Mouse (Mus musculus) mouse trophoblast stem cell (cell line): ENCODE measurements around the gene Snapc2.
"Not testable (repeated sequence)": the region's sequence is repeated elsewhere in the genome, so short reads cannot be mapped to it uniquely, and the experiment has no call there.

Source experiments
- in situ Hi-C, 2 experiments: fragments of 300-500 bp; cut with MseI, MboI; formaldehyde crosslinking; loops; 2 replicates in 1 of 2; 3 replicates in 1 of 2; pipeline ENCODE4 v1.15.1; 2025

Gene Snapc2

DNA sequence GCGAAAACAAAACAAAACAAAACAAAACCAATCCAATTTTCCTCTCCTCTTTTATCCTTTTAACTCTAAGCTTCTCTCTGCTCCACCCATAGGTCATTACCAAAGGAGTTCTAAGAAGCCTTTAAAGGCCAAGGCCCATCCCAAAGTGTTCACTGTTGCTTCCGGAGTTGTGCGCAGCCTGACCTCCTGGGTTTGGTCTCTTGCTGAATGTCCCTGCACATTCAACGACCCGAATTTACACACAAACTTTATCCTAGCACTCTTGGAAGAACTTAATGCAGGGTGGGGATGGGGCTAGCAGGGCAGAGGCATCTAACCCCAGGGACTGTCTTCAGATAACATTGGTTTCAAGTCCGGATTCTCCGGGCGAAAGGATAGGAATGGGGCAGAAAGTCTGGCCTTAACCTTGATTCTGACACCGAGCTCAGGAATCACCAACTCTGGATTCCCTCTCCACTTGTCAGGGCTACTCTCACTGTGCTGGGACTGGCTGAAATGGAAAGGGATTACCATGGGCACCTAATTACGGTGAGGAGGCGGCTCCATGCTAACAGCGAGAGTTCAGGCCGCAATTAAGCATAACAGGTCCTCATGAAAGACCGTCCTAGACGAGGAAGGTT lies 15.0 kb upstream of the Snapc2 start:
- in situ Hi-C loops, result no loop called here

DNA sequence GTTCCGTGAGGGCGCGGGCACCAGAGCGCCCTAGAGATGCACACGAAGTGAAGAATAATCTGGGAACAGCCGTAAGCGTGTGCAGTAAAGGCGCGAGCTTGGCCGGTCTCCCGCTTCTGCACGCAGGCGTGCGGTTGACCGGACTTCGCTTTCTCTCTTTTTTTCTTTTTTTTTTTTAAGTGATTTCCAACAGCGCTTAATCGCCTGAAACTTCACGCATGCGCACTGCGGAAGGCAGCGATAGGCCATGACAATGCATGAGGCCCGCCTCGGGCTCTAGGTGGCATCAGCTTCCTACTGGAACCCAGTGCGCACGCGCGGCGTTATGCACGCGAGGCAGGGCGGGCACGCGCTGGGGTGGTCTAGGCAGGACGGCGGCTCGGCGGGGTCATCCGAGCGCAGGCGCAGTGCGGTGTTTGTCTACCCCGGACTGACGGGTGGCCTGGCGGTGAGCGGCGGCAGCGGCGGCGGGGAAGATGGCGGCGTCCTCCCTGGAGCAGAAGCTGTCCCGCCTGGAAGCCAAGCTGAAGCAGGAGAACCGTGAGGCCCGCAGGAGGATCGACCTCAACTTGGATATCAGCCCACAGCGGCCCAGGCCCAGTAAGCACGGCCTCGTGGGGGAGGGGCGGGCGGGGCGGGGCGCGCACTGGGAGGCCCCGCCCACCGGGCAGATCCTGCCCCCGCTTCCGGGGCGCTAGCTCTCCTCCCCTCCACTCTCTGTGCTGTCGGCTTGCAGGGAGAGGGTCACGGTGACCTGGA lies 14.3 kb upstream of the Snapc2 start, which contains the start of the genes Map2k7 and Gm49320:
Gene Map2k7, plus strand, starts transcription at position 307 of the 759 bp plus-strand sequence.
Gene Gm49320, plus strand, starts transcription at position 432 of the 759 bp plus-strand sequence.
- in situ Hi-C loops, result no loop called here

DNA sequence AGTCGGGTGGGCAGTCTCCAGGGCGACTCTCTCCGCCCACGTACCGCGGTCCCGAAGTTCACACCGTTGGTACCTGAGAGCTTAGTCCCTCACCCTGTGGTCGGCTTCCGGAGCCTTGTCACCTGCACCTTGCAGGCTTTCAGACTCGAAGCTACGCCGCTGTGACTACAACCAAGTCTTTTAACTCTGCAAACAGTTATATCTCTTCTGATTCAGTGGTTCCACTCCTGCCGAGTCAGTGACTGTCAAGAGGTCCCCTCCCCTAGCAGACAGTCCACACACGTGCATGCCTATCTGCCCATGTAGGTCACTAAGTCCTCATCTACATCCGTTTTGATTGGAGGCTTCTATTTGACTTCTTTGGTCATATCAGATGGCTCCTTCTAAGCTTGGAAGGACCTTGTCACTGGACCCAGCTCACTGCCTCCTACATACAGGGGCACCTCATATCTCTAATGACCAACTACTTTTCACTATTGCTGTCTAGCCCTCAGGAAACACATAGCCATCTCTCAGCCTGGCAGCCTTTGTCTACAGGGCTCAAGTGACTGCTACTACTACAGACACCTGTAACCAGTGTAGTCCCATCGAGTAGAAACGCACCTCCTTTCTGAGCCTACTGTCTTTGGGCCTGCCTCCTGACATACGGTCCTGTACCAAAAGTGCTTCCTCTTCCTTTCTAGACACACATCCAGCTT lies 13.5 kb upstream of the Snapc2 start:
- in situ Hi-C loops, result no loop called here

DNA sequence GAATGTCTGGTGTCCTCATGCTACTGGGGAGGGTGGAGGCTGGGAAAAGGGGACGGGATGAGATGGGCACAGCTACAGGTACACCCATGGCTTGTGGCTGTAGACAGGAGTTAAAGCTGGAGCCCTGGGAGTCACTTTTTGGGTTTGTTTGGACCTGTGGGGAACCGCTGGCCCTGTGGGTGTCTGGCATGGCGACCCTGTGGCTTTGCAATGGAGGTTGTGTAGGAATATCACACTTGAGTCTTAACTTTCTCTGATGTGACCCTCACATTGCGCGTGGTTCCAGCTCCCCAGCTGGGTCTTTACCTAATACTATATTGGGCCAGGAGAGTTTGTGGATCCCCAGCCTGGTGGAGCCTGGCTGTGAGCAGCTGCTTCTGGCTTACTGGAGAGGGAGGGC lies 7.8 kb upstream of the Snapc2 start:
- in situ Hi-C loops, result no loop called here

DNA sequence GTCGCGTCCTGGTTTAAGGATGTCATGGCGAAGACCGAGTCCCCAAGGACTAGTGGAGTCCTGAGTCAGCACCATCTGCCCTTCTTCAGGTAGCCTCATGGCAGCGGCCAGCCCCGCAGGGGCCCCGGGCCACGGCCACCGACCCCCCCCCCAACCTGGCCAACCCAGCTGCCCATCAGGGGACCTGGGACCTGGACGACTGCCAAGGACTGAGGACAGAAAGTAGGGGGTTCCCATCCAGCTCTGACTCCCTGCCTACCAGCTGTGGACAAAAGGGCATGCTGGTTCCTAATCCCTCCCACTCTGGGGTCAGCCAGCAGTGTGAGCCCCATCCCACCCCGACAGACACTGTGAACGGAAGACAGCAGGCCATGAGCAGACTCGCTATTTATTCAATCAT lies 7.1 kb upstream of the Snapc2 start:
- in situ Hi-C loops, result no loop called here

DNA sequence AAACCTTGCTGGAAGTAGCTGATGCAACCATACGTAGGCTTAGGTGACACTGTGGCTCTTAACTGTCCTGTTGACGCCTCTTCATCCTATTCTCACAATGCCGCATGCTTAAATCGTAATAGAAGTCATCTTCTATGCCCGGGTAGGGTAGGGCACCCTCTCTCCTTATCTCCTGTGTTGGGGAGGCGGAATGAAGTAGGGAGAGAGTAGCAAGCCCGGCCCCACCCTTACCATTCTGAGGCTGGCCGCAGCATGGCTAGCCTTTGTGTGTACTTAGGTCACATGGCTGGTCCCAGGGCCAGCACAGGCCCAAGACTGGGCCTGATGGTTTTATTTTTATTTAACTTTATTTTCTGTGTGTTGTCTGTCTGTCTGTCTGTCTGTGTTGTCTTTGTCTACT lies 5.6 kb upstream of the Snapc2 start:
- in situ Hi-C loops, result no loop called here

DNA sequence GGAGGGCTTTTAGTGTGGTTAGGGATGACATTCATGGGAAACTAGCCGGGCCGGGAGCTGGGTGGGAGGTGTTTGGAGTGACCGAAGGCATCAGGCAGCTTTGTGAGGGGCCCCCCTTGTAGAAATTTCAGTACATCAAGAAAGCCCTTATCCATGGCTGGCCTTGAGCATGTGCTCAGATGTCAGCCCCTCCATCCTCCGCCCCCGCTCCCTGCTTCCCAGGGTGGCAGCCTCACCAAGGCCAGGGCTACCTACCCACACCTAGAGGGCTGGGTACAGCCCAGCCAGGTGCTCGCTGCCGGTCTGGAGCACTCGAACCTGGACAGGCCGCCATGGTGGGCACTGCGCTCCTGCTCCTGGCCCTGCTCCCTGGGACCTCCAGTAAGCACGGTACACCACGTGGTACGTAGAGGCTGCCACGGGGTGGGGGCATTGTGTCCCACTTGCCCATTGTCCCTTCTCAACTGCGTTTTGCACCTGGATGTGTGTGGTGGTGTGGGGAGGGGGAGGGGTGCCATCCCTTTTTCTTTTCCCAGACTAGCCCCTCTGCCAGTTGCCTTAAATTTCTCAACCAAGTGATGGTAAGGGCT lies 4.8 kb upstream of the Snapc2 start, which contains the start of gene Tgfbr3l:
Gene Tgfbr3l, plus strand, starts transcription at position 264 of the 590 bp plus-strand sequence.
- in situ Hi-C loops, result no loop called here

DNA sequence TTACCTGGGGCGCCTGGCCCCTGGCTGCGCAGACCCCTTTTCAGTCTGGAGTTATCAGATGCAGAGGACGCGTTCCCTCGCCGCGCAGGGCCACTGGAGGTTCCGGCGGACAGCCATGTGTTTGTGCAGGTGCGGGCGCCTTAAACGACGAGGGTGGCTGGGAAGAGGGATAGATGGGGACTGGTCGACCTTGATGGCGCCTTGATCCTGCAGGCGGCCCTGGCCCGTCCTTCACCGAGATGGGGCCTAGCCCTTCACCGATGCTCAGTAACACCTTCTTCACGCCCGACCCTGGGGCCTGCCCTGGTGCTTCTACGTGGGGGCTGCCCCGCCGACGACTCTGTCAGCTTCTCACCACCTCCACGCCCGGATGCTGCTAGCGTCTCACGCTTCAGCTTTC lies 3.7 kb upstream of the Snapc2 start:
- in situ Hi-C loops, result no loop called here

DNA sequence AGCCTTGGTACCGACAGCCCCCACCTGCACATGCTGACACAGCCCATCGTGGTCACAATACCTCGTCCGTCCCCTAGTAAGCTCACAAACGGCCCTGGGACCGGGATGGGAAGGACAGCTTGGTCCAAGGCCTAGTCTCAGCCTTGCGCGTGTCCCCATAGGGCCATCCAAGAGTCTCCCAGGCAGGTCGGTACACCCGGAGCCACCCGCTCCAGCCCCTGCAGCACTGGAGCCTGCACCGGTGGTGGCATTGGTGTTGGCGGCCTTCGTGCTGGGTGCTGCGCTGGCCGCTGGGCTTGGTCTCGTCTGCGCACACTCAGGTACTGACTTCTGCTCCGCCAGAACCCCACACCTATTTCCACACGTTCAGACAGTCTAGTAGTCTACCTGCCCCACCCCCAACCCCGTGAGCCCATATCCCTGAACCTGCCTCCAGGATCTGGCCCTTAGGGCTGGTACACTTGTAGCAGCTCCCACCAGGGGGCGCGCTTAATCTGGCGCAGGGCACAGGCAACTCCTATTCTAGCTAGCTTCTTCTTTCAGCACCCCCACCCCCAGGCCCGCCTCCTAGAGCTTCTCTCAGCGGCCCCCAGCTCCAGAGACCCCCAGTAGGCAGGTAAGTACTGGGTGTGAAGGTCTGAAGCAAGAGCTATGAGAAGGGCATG lies 2.4 kb upstream of the Snapc2 start:
- in situ Hi-C loops, result no loop called here

DNA sequence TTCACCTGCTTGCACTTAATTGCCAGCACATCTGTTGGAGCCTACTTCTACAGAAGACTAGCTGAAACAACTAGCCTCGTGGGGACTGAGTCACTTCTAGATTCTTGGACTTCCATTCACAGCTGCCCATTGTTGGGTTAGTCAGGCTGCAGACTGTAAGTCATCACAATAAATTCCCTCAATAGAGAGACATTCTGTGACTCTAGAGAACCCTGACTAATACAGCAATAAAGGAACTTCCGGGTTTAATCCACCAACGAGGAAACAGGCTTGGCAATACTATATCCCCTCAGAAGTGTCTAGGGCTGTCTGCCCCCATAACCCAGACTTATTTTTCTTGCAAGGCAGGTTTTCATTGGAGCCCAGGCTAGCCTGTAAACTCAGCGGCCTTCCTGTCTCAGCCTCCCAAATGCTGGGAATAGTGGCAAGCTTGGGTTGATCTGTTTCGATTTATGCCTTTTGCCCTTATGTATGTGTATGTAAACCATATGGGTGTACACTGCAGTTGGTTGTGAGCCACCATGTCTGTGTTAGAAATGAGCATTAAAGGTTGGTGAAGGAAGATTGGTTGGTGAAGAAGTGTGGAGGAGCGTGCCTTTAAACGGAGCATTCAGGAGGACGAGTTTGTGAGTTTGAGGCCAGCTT lies 642 bp upstream of the Snapc2 start:
- in situ Hi-C loops, result no loop called here

DNA sequence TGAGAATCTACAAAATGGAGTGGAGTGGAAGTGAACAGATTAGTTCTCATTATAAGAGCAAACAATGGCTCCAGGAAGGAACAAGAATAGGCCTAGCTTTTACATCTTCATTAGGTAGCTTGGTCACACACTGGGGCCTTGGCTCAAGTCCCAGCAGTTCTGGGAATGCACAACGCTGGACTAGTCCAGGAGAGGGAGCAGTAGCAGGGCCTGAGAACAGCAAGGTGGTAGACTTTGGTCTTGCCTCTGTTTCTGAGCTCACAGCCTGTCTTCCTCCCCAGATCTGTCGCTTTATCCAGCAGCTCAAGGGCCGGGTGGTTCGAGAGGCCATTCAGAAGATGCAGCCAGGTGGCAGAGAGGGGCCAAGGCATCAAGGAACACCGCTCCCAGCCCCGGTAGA lies 1.1 kb downstream of the Snapc2 start:
- in situ Hi-C loops, result no loop called here

DNA sequence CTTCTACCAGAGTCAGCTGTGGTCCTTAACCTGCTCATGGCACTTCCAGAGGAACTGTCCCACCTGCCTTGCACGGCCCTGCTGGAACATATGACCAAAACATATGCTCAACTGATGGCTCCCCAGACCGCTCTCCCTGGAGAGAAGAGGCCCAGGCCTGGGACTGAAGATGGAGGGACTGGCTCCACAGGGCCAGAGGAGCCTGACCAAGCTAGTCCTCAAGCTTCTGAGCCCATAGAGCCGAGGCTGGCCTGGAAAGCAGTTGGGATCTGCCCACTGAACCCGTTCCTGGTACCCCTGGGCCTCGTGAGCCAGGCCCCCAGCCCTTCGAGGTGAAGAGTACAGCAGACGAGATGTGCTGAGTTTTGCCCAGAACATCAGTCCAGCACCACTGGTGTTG lies 2.6 kb downstream of the Snapc2 start:
- in situ Hi-C loops, result not testable (repeated sequence)

DNA sequence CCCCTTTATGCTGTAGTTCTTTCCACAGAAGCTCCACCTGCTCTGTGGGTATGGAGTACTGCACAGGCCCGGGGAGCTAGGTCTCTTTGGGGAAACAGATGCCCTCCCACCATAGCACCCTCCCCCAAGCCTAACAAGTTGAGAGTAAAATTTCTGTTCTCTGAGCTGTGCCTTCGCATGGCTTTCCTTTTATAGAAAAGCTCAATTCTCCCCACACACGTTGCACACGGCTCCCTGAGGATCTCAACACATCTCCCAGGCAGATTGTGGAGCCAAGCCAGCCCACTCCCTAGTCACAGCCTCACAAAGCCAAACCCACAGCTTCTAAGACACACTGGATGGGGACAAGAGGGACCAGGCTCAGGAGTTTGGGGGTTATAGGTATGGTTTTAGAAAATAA lies 4.0 kb downstream of the Snapc2 start:
- in situ Hi-C loops, result no loop called here

DNA sequence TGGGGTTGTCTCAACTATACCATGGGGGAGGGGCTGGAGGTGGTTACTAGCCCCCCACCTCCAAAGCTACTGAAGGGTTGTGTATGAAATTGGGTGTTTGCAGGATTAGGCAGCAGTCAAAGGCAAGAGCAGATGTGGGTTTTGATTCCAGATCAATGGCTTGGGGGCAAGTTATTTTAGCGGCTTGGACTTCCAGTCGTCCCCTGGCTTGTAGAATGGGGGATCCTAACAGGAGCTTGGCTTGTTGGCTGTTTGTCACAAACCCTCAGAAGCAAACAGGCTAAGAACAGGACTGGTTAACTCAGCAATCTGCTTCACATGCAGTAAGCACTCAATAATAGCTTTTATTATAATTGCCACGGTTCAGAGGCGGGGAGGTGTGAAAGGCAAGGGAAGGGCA lies 4.5 kb downstream of the Snapc2 start:
- in situ Hi-C loops, result no loop called here

DNA sequence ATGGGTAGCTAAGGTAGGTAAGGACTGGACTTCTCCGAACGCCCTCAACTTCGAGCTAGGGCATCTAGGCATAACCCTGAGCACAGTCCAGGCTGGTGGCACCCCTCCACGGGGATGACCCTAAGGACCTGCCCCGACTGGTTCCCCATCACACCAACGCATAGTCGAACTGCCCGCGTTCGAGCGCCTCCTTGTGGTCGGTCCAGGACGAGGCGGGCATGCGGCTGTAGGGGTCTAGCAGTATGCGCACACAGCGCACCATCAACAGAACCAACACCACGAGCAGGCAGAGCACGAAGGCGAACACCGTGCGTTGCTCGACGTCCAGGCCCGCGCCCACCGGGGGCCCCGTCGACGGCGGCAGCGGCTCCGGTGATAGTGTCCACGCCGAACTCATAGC lies 5.4 kb downstream of the Snapc2 start:
- in situ Hi-C loops, result no loop called here

DNA sequence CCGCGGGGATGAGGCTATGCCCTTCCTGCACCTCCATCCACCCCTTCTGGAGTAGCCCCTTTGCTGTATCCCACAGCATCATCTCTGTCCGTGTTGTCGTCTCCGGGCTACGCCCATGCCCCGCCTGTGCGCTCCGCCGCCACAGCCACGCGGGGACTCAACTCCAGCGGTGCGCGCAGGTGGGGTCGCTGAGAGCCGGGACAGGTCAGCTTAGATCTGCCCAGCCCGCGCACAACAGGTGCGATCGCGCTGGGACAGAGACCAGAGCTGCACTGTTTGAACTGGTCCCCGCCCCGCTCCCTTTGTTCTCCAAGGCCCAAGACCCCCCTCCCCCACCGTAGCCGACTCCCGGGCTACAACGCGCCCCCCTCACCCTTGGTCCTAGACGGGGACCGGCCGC lies 5.8 kb downstream of the Snapc2 start:
- in situ Hi-C loops, result no loop called here

DNA sequence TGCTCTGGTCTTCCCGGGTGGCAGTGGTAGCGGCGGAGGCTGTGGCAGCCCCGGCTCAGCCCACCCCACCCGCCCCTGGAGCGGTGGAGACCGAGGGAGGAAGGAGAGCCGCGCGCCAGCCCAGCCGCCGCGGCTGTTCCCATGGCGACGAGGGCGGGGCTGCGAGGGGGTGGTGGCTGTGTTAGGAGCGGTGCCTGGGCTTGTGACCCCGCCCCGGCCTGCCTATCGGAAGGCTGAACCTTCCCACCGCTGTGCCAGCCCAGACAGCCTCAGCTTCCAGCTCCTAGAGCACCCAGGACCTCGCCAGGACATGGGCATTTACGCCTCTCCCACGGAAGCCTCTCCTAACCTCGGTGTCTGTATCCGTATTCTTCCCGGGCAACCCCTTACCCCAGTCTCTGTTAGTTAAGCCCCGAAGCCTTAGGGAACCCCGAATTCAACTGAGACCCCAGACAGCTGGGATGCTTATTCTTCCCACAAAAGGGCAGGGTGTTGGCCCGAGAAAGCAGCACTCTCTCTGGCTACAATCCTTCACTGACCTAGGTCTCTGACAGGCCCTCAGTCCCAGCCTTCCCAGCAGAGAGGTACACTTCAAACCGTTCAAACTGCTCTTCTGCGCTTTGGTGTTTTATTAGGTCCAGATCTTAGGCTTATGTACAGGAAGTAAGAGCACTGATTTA lies 6.4 kb downstream of the Snapc2 start, which contains the start of gene Ctxn1:
Gene Ctxn1, minus strand, starts transcription at position 150 of the 680 bp plus-strand sequence.
- in situ Hi-C loops, result no loop called here

DNA sequence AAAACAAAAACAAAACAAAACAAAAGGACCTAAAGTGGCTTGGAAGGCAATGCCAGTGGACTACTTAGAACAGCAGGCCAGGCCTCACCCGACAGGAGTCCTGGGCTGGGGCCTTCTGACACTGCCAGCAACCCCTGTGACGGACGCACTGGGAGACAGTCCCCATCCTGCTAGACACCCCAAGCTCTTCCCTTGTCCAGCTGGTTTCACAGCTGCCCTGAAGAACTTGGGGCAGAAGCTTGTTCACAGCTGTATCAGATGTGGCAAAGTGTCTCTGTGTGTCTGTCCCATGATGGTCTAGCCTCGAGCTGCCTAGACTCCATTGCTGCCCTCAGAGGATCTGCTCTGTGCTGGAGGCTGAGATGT lies 6.9 kb downstream of the Snapc2 start:
- in situ Hi-C loops, result no loop called here

DNA sequence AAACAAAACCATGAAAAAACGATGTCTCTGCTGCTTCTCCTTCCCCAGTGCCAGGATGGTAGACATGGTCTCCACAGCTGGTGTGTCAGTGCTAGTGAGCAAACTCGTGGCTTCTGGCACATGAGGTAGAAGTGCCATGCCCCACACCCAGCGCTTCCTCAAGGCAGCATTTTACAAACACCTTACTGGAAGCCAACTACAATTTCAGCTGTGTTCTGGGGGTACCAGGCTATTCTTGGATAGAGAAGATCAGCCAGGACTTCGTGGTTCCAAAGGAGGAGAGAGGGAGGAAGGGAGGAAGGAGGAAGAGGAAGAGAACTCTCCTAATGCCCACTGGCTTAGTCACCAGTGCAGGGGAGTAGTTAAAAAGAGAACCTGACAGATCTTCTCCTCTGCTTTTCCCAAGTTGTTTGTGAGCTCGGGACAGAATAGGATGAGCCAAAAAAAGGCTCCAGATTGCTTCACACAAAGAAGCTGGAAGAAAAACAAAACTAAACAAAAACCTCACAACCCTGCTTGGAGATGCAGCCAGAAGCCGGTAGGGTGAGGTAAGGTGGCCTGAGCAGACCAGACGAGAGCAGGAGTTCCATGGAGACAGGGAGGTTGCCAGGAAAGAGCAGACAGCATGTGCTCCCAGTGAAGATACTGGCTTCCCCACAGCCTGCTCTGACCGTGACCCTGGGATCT lies 10.4 kb downstream of the Snapc2 start:
- in situ Hi-C loops, result no loop called here
